Mouse (Mus musculus): Measurements from ENCODE around the gene Gtpbp8. TPM values are rescaled to one million over a fixed set of nuclear protein-coding genes. Genes with fewer than 3 reads are reported as not detected.
A peak's percentile ranks its signal among the peaks of the same experiment; 100 is the strongest.

Gene Gtpbp8
- polyA plus RNA-seq (2015; fragmentation: Nextera tagmentation; extraction: Ambion mirVana) = 29.7 and 32.7 TPM in 2 replicates

DNA sequence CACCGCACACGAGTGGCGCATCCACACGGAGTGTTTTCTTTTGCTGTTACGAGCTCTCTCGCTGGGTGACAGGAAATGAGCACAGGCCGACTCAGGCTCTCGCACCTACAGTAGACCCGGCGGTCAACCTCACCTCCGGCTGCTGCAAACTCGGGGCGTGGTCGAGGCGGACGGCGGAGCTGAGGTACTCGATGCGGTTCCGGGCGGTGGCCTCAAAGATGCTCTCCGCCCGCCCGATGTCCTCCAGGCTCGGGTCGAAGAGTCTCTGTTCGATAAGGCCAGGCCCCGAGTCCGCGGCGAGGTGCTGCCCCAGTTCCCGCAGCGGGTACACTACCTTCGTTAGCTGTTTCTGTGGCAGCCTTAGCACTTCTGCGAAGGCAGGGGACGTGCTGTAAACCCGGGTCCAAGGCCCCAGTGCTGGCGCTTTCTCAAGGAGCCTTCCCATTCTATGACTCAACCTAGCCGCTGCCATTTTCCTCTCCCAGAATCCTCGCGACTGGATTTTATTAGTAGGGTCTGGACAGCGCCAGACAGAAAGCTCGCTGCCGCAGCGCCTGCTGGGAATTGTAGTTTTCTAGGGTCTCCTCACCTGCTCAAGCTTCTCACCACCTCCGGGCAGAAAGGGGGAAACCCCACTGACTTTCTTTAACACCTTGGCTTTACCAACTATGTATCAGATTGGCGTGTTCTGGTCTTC is at the start of gene Gtpbp8:
Gene Gtpbp8, minus strand, starts transcription at position 498 of the 697 bp plus-strand sequence.
- Histone ChIP-seq H3K4me3 (peak within 1 kb of the TSS; percentile 75), H3K4me2 (peak within 1 kb of the TSS; percentile 80), H3K4me1 (peaks cover 15% of the 10 kb centered on the region), H3K9me3 (no peaks in the 10 kb centered on the region), H3K9ac (peak within 1 kb of the TSS; percentile 85), H3K27ac (peak within 1 kb of the TSS; percentile 98), H3K36me3 (peaks cover 11% of the 10 kb centered on the region), H3K27me3 (no peaks in the 10 kb centered on the region)
- peak; percentile 88 for ATAC-seq (ENCODE audit: insufficient number of reproducible peaks, insufficient read depth, low FRiP score, low TSS enrichment, low read depth)
- under 1% methylated on average over 47 of the region's 47 CpGs for WGBS

DNA sequence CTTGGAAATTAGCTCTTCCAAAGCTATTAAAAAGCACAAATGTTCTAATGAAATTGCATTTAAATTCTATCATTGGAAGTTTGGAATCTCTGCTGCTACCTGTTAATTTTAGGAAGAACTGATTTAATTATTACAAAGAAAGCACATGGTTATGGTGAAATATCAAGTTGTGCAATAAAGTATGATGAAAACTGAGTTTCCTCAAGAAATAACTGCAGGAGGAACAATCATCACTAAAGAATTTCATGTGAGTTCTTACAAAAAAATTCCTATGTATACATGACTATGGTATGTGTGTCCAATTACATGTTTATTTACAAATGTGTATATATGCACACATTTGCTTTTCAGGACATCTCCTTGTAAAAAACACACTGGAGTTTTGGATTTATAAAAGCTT is 48.3 kb upstream of the Gtpbp8 start:
- Histone ChIP-seq H3K27me3 (no peaks in the 10 kb centered on the region), H3K4me2 (no peak overlapping the region)

DNA sequence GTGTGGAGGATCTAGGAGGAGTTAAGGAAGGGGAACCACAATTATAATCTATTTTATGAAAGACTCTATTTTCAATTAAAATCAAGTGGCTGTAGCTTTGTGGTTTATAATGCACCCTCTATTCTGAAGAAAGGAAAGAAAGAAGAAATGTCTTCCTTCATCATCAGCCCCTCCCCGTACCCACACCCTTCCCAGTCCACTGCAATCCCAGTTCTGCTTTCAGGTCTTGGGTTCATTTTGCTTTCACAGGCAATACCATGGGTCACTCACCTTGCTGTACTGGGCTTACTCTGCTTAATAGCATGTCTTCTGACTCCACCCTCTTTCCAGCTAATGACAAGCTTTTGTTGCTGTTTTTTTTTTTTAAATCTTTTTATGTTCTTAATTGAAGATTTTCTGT is 40.8 kb upstream of the Gtpbp8 start:
- no peak for ATAC-seq (ENCODE audit: insufficient number of reproducible peaks, insufficient read depth, low FRiP score, low TSS enrichment, low read depth)
- no peaks in the 10 kb centered on the region for H3K9me3 ChIP-seq
- 89% methylated on average over 1 of the region's 1 CpGs for WGBS

More for the DNA sequence above, 48.3 kb upstream of the Gtpbp8 start:
- Histone ChIP-seq H3K27ac (no peak overlapping the region), H3K4me3 (no peak overlapping the region), H3K9me3 (no peaks in the 10 kb centered on the region), H3K9ac (no peak overlapping the region), H3K36me3 (no peaks in the 10 kb centered on the region), H3K4me1 (no peaks in the 10 kb centered on the region)
- ATAC-seq (ENCODE audit: insufficient number of reproducible peaks, insufficient read depth, low FRiP score, low TSS enrichment, low read depth) = no peak

GRCm38 (mm10) chr16:44780751-44781150 is 34.6 kb upstream of the Gtpbp8 start:
- no peak for ATAC-seq (ENCODE audit: insufficient number of reproducible peaks, insufficient read depth, low FRiP score, low TSS enrichment, low read depth)
- H3K36me3 ChIP-seq = no peaks in the 10 kb centered on the region
- H3K9me3 ChIP-seq = no peaks in the 10 kb centered on the region
- no peak overlapping the region for H3K4me3 ChIP-seq
- no peaks in the 10 kb centered on the region for H3K4me1 ChIP-seq
- no peak overlapping the region for H3K4me2 ChIP-seq
- no peak overlapping the region for H3K9ac ChIP-seq
- H3K27ac ChIP-seq = no peak overlapping the region
- 63% methylated on average over 4 of the region's 4 CpGs for whole genome bisulfite sequencing
- H3K27me3 ChIP-seq = no peaks in the 10 kb centered on the region

More for the DNA sequence above, 40.8 kb upstream of the Gtpbp8 start:
- Histone ChIP-seq H3K9ac (no peak overlapping the region), H3K27me3 (no peaks in the 10 kb centered on the region), H3K36me3 (no peaks in the 10 kb centered on the region), H3K27ac (no peak overlapping the region), H3K4me1 (no peaks in the 10 kb centered on the region), H3K4me2 (no peak overlapping the region), H3K4me3 (no peak overlapping the region)

- no peaks in the 10 kb centered on the region for H3K4me1 ChIP-seq
- H3K9me3 ChIP-seq = no peaks in the 10 kb centered on the region
- H3K4me2 ChIP-seq = no peak overlapping the region
- no peak for ATAC-seq (ENCODE audit: insufficient number of reproducible peaks, insufficient read depth, low FRiP score, low TSS enrichment, low read depth)
- no peaks in the 10 kb centered on the region for H3K36me3 ChIP-seq
- no peak overlapping the region for H3K4me3 ChIP-seq
- H3K9ac ChIP-seq = no peak overlapping the region
- H3K27me3 ChIP-seq = no peaks in the 10 kb centered on the region
- no peak overlapping the region for H3K27ac ChIP-seq
- 84% methylated on average over 5 of the region's 5 CpGs for WGBS
Measured at GRCm38 (mm10) chr16:44779494-44779893, 33.3 kb upstream of the Gtpbp8 start.

- no peak for ATAC-seq (ENCODE audit: insufficient number of reproducible peaks, insufficient read depth, low FRiP score, low TSS enrichment, low read depth)
- no peaks in the 10 kb centered on the region for H3K4me1 ChIP-seq
- no peaks in the 10 kb centered on the region for H3K27me3 ChIP-seq
- H3K4me3 ChIP-seq = no peak overlapping the region
- H3K9me3 ChIP-seq = no peaks in the 10 kb centered on the region
- 78% methylated on average over 17 of the region's 17 CpGs for WGBS
- H3K27ac ChIP-seq = no peak overlapping the region
- no peak overlapping the region for H3K9ac ChIP-seq
- no peak overlapping the region for H3K4me2 ChIP-seq
- H3K36me3 ChIP-seq = no peaks in the 10 kb centered on the region
Measured at GRCm38 (mm10) chr16:44778538-44779147, 32.5 kb upstream of the Gtpbp8 start.

- Histone ChIP-seq H3K9ac (no peak overlapping the region), H3K27me3 (no peaks in the 10 kb centered on the region), H3K9me3 (no peaks in the 10 kb centered on the region), H3K4me1 (no peaks in the 10 kb centered on the region), H3K27ac (no peak overlapping the region), H3K4me2 (no peak overlapping the region), H3K4me3 (no peak overlapping the region), H3K36me3 (no peaks in the 10 kb centered on the region)
- 82% methylated on average over 6 of the region's 6 CpGs for WGBS
- ATAC-seq (ENCODE audit: insufficient number of reproducible peaks, insufficient read depth, low FRiP score, low TSS enrichment, low read depth) = no peak
Measured at GRCm38 (mm10) chr16:44774201-44774600, 28.0 kb upstream of the Gtpbp8 start.

GRCm38 (mm10) chr16:44773673-44774072 is 27.5 kb upstream of the Gtpbp8 start:
- Histone ChIP-seq H3K4me2 (no peak overlapping the region), H3K4me1 (no peaks in the 10 kb centered on the region), H3K27me3 (no peaks in the 10 kb centered on the region), H3K36me3 (no peaks in the 10 kb centered on the region), H3K27ac (no peak overlapping the region), H3K9ac (no peak overlapping the region), H3K4me3 (no peak overlapping the region), H3K9me3 (no peaks in the 10 kb centered on the region)
- WGBS = 84% methylated on average over 3 of the region's 3 CpGs
- ATAC-seq (ENCODE audit: insufficient number of reproducible peaks, insufficient read depth, low FRiP score, low TSS enrichment, low read depth) = no peak

DNA sequence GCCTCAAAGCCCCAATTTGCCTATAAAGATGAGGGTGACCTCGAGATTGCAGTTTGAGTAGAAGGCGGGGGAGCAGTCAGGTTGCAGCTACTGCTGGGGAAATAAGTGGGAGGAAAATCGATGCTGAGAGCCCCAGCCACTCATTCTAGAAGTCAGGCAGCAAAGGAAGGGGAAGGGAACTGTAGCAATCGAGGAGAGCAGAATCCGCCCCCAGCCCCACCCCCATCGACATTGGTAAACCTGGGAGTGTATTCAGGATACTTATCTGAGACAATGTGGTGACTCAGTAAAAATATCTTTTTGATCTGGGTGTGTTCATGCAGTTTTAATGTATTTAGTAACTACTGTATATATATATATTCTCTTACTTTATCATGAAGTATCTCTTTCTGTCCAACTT is 26.4 kb upstream of the Gtpbp8 start:
- no peak overlapping the region for H3K4me2 ChIP-seq
- no peak overlapping the region for H3K9ac ChIP-seq
- H3K9me3 ChIP-seq = no peaks in the 10 kb centered on the region
- H3K27me3 ChIP-seq = no peaks in the 10 kb centered on the region
- no peak for ATAC-seq (ENCODE audit: insufficient number of reproducible peaks, insufficient read depth, low FRiP score, low TSS enrichment, low read depth)
- H3K27ac ChIP-seq = no peak overlapping the region
- 75% methylated on average over 6 of the region's 6 CpGs for WGBS
- no peak overlapping the region for H3K4me3 ChIP-seq
- H3K36me3 ChIP-seq = no peaks in the 10 kb centered on the region
- no peaks in the 10 kb centered on the region for H3K4me1 ChIP-seq

DNA sequence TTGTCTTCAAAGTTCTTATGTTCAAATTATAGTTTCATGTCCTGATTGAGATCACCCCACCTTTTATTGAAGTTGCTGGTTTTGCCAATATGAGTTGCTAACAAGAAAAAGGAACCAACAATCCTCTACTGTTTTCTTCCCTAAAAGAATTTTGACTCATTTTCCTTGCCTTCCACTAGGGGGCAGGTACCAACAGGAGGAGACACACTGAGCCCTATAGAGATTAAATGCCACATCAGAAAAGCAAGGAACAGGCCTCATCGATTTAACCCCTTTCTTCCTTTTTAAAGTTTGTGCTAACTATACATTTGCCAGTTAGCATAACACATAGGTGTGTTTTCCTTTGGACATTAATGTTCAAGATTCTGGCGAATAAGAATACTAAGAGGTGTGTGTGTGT is 21.8 kb upstream of the Gtpbp8 start:
- Histone ChIP-seq H3K4me3 (no peak overlapping the region), H3K4me2 (no peak overlapping the region), H3K27me3 (no peaks in the 10 kb centered on the region), H3K27ac (no peak overlapping the region), H3K9me3 (no peaks in the 10 kb centered on the region), H3K4me1 (no peaks in the 10 kb centered on the region), H3K9ac (no peak overlapping the region), H3K36me3 (no peaks in the 10 kb centered on the region)
- ATAC-seq (ENCODE audit: insufficient number of reproducible peaks, insufficient read depth, low FRiP score, low TSS enrichment, low read depth) = no peak
- 45% methylated on average over 2 of the region's 2 CpGs for WGBS

- Histone ChIP-seq H3K27me3 (no peaks in the 10 kb centered on the region), H3K4me1 (no peaks in the 10 kb centered on the region), H3K9me3 (no peaks in the 10 kb centered on the region), H3K27ac (no peak overlapping the region), H3K9ac (no peak overlapping the region), H3K4me3 (no peak overlapping the region), H3K4me2 (no peak overlapping the region), H3K36me3 (no peaks in the 10 kb centered on the region)
- no peak for ATAC-seq (ENCODE audit: insufficient number of reproducible peaks, insufficient read depth, low FRiP score, low TSS enrichment, low read depth)
- 82% methylated on average over 7 of the region's 7 CpGs for WGBS
Measured at GRCm38 (mm10) chr16:44767506-44767905, 21.3 kb upstream of the Gtpbp8 start.

DNA sequence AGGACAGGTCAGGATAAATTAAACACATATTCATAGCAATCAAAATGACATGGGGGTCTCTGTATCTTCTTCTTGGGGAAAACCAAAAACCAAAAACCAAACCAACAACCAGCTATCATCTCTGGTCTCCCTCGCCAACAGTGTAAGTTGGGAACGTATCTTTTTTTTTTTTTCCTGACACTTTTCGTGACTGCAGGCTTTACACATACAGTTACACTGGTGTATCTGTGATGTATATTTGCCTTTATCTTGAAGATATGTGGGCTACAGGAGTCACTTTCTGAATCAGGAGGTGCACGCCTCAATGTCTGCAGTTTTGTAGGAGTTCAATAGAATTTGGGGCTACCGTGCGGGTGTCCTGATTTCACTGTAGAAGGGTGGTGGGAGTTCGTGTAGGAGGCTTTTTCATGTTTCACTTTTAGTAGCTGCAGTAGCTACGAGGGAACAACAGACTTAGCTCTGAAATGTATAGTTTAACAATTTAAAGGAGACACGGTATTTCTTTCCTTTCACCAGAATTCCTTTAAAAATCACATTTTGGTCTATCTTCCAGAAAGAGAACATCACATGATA is 20.2 kb upstream of the Gtpbp8 start:
- WGBS = 84% methylated on average over 9 of the region's 9 CpGs
- H3K9me3 ChIP-seq = no peaks in the 10 kb centered on the region
- no peak for ATAC-seq (ENCODE audit: insufficient number of reproducible peaks, insufficient read depth, low FRiP score, low TSS enrichment, low read depth)
- no peak overlapping the region for H3K9ac ChIP-seq
- H3K27ac ChIP-seq = no peak overlapping the region
- H3K27me3 ChIP-seq = no peaks in the 10 kb centered on the region
- H3K4me3 ChIP-seq = no peak overlapping the region
- H3K36me3 ChIP-seq = no peaks in the 10 kb centered on the region
- no peaks in the 10 kb centered on the region for H3K4me1 ChIP-seq
- H3K4me2 ChIP-seq = no peak overlapping the region

Data from embryonic facial prominence, embryonic 13.5 days (tissue).